Mouse (Mus musculus) neural tube, embryonic 11.5 days (tissue): ENCODE measurements around the gene Mcts2. TPM values are rescaled to one million over a fixed set of nuclear protein-coding genes. Genes with fewer than 3 reads are reported as not detected.
A peak's percentile ranks its signal among the peaks of the same experiment; 100 is the strongest.

Source experiments
- ATAC-seq: fragments of 200-750 bp; cut with Nextera tagmentation; 2 replicates; pipeline ENCODE4 v1.8.0; 2017; ENCODE audit warnings: moderate number of reproducible peaks, mild to moderate bottlenecking, moderate TSS enrichment, moderate library complexity; ENCODE audit not compliant: insufficient read depth, low FRiP score, low TSS enrichment
- DNase-seq: peaks from one replicate; pipeline ENCODE4 v3.0.0-alpha.2; 2015; ENCODE audit warnings: low spot score
- H3K27ac ChIP-seq: fragments of 300-500 bp; sonication (generic); 2 replicates; pipeline ENCODE4 v1.5.1; 2014; ENCODE audit warnings: low read depth, mild to moderate bottlenecking, low read length
- H3K27me3 ChIP-seq: fragments of 300-500 bp; sonication (generic); 2 replicates; pipeline ENCODE4 v1.6.1; 2014; ENCODE audit warnings: mild to moderate bottlenecking, low read length, mixed read lengths; ENCODE audit not compliant: control insufficient read depth, insufficient read depth
- H3K36me3 ChIP-seq: fragments of 300-500 bp; sonication (generic); 2 replicates; pipeline ENCODE4 v1.6.1; 2014; ENCODE audit warnings: mild to moderate bottlenecking, low read length, moderate library complexity, mixed read lengths; ENCODE audit not compliant: control insufficient read depth, insufficient read depth
- H3K4me1 ChIP-seq: fragments of 300-500 bp; sonication (generic); 2 replicates; pipeline ENCODE4 v1.6.1; 2014; ENCODE audit warnings: low read length, mixed read lengths; ENCODE audit not compliant: control insufficient read depth, insufficient read depth
- H3K4me2 ChIP-seq: fragments of 300-500 bp; sonication (generic); 2 replicates; pipeline ENCODE4 v1.6.1; 2014; ENCODE audit warnings: low read depth, mild to moderate bottlenecking, moderate library complexity
- H3K4me3 ChIP-seq: fragments of 300-500 bp; sonication (generic); 2 replicates; pipeline ENCODE4 v1.5.1; 2014; ENCODE audit warnings: low read depth, low read length
- H3K9ac ChIP-seq: fragments of 300-500 bp; sonication (generic); 2 replicates; pipeline ENCODE4 v1.6.1; 2014; ENCODE audit warnings: mild to moderate bottlenecking, low read length
- H3K9me3 ChIP-seq: fragments of 300-500 bp; sonication (generic); 2 replicates; pipeline ENCODE4 v1.6.1; 2016; ENCODE audit warnings: low read length; ENCODE audit not compliant: control insufficient read depth
- WGBS: fragments of 180-500 bp; shearing (Covaris S2); extraction: QIAGEN DNeasy Blood & Tissue Kit; methylation state at CpG from one replicate; pipeline ENCODE4 v1.1.7; 2014; 5-methylcytosine and 5-hydroxymethylcytosine counted together
- polyA plus RNA-seq: library from polyadenylated mRNA; unstranded; fragments of >200 nt; fragmentation: Nextera tagmentation; extraction: Ambion mirVana; gene quantifications from 2 replicates; pipeline ENCODE4 v1.2.1, GENCODE M21; 2014

Mcts2 gene
- polyA plus RNA-seq, 1 experiment from 2014 or later = 40.6 TPM

GRCm38 (mm10) chr2:152705993-152706571 is 19.2 kb downstream of the Mcts2 start:
- peaks cover 19% of the 10 kb centered on the region for H3K4me1 ChIP-seq

GRCm38 (mm10) chr2:152707186-152707585 is 20.4 kb downstream of the Mcts2 start:
- no peaks in the 10 kb centered on the region for H3K27me3 ChIP-seq
- no peaks in the 10 kb centered on the region for H3K9me3 ChIP-seq
- WGBS = 30% methylated on average over 6 of the region's 7 CpGs
- H3K36me3 ChIP-seq = peaks cover 11% of the 10 kb centered on the region
- peak overlapping the region; percentile 60 for H3K4me2 ChIP-seq
- peaks cover 19% of the 10 kb centered on the region for H3K4me1 ChIP-seq
- H3K4me3 ChIP-seq = peak overlapping the region; percentile 30
- H3K9ac ChIP-seq = peak overlapping the region; percentile 64
- no peak for DNase-seq
- H3K27ac ChIP-seq = peak overlapping the region; percentile 83
- ATAC-seq = no peak

More at GRCm38 (mm10) chr2:152705993-152706571, 19.2 kb downstream of the Mcts2 start:
- no peaks in the 10 kb centered on the region for H3K27me3 ChIP-seq
- ATAC-seq (0 out of 2 replicates have a peak, but pooled peaks have one; percentile 11), DNase-seq (peak; percentile 62)
- 69% methylated on average over 22 of the region's 22 CpGs for WGBS
- peak overlapping the region; percentile 28; the same call in 1 of the 2 replicates for H3K9ac ChIP-seq
- peaks cover 21% of the 10 kb centered on the region for H3K36me3 ChIP-seq
- peak overlapping the region; percentile 78 for H3K27ac ChIP-seq
- H3K9me3 ChIP-seq = no peaks in the 10 kb centered on the region
- no peak overlapping the region for H3K4me2 ChIP-seq
- H3K4me3 ChIP-seq = no peak overlapping the region

- peaks cover 19% of the 10 kb centered on the region for H3K4me1 ChIP-seq
- peak overlapping the region; percentile 83 for H3K27ac ChIP-seq
- H3K9ac ChIP-seq = peak overlapping the region; percentile 64
- DNase-seq (peak; percentile 89), ATAC-seq (peak; percentile 89)
- 1% methylated on average over 31 of the region's 31 CpGs for WGBS
- H3K36me3 ChIP-seq = peaks cover 10% of the 10 kb centered on the region
- H3K4me3 ChIP-seq = peak overlapping the region; percentile 30
- no peaks in the 10 kb centered on the region for H3K27me3 ChIP-seq
- H3K4me2 ChIP-seq = peak overlapping the region; percentile 60
- H3K9me3 ChIP-seq = no peaks in the 10 kb centered on the region
Observed at GRCm38 (mm10) chr2:152707627-152708026, 20.8 kb downstream of the Mcts2 start.

GRCm38 (mm10) chr2:152709066-152709465 is 22.2 kb downstream of the Mcts2 start:
- no peak overlapping the region for H3K9ac ChIP-seq
- H3K27ac ChIP-seq = no peak overlapping the region
- no peaks in the 10 kb centered on the region for H3K9me3 ChIP-seq
- ATAC-seq (no peak), DNase-seq (no peak)
- peaks cover 19% of the 10 kb centered on the region for H3K4me1 ChIP-seq
- no peak overlapping the region for H3K4me2 ChIP-seq
- H3K4me3 ChIP-seq = no peak overlapping the region
- WGBS = 89% methylated on average over 5 of the region's 5 CpGs
- H3K27me3 ChIP-seq = no peaks in the 10 kb centered on the region
- H3K36me3 ChIP-seq = peaks cover 5% of the 10 kb centered on the region; the same call in 1 of the 2 replicates

- WGBS = 89% methylated on average over 6 of the region's 6 CpGs
- DNase-seq (no peak), ATAC-seq (no peak)
- no peaks in the 10 kb centered on the region for H3K9me3 ChIP-seq
- no peak overlapping the region for H3K4me3 ChIP-seq
- H3K4me1 ChIP-seq = peaks cover 16% of the 10 kb centered on the region
- H3K27ac ChIP-seq = no peak overlapping the region
- H3K27me3 ChIP-seq = no peaks in the 10 kb centered on the region
- H3K4me2 ChIP-seq = no peak overlapping the region
- no peak overlapping the region for H3K9ac ChIP-seq
- H3K36me3 ChIP-seq = no peaks in the 10 kb centered on the region
Observed at GRCm38 (mm10) chr2:152716241-152716772, 29.5 kb downstream of the Mcts2 start.

- WGBS = 38% methylated on average over 11 of the region's 11 CpGs
- Histone ChIP-seq H3K4me3 (no peak overlapping the region), H3K9me3 (no peaks in the 10 kb centered on the region), H3K4me2 (no peak overlapping the region; the same call in 1 of the 2 replicates), H3K36me3 (no peaks in the 10 kb centered on the region), H3K9ac (no peak overlapping the region), H3K4me1 (peaks cover 16% of the 10 kb centered on the region), H3K27me3 (no peaks in the 10 kb centered on the region), H3K27ac (peak overlapping the region; percentile 61)
- DNase-seq (peak; percentile 49), ATAC-seq (peak; percentile 59; the same call in 1 of the 2 replicates)
Observed at GRCm38 (mm10) chr2:152717652-152718051, 30.8 kb downstream of the Mcts2 start.

- ATAC-seq (peak; percentile 94), DNase-seq (peak; percentile 85)
Observed at GRCm38 (mm10) chr2:152718076-152718475, 31.2 kb downstream of the Mcts2 start.

GRCm38 (mm10) chr2:152723651-152724331 is 37.0 kb downstream of the Mcts2 start:
- H3K9ac ChIP-seq = peak overlapping the region; percentile 53
- H3K27ac ChIP-seq = 0 out of 2 replicates have a peak overlapping the region, but pooled peaks have one; percentile 3
- no peaks in the 10 kb centered on the region for H3K36me3 ChIP-seq
- H3K27me3 ChIP-seq = no peaks in the 10 kb centered on the region
- ATAC-seq (peak; percentile 76), DNase-seq (peak; percentile 84)
- 2% methylated on average over 36 of the region's 37 CpGs for WGBS
- H3K4me3 ChIP-seq = peak overlapping the region; percentile 17
- peaks cover 19% of the 10 kb centered on the region for H3K4me1 ChIP-seq
- peak overlapping the region; percentile 38 for H3K4me2 ChIP-seq
- H3K9me3 ChIP-seq = no peaks in the 10 kb centered on the region

More at GRCm38 (mm10) chr2:152718076-152718475, 31.2 kb downstream of the Mcts2 start:
- Histone ChIP-seq H3K4me2 (no peak overlapping the region), H3K36me3 (no peaks in the 10 kb centered on the region), H3K4me1 (peaks cover 16% of the 10 kb centered on the region), H3K9me3 (no peaks in the 10 kb centered on the region), H3K27ac (peak overlapping the region; percentile 61), H3K9ac (no peak overlapping the region), H3K27me3 (no peaks in the 10 kb centered on the region), H3K4me3 (no peak overlapping the region)
- 16% methylated on average over 6 of the region's 6 CpGs for WGBS
